Mouse (Mus musculus) lung, embryonic 16.5 days (tissue): ENCODE measurements around the gene Naxd. TPM values are rescaled to one million over a fixed set of nuclear protein-coding genes. Genes with fewer than 3 reads are reported as not detected.
"Not testable (repeated sequence)": the region's sequence is repeated elsewhere in the genome, so short reads cannot be mapped to it uniquely, and the experiment has no call there.

Source experiments
- ATAC-seq: fragments of 200-750 bp; cut with Nextera tagmentation; 2 replicates; pipeline ENCODE4 v1.8.0; 2017; ENCODE audit warnings: low read depth, mild to moderate bottlenecking, moderate library complexity
- H3K27ac ChIP-seq: fragments of 300-500 bp; sonication (generic); 2 replicates; pipeline ENCODE4 v1.5.1; 2014; ENCODE audit warnings: mild to moderate bottlenecking, control low read depth, low read length
- H3K27me3 ChIP-seq: fragments of 300-500 bp; sonication (generic); 2 replicates; pipeline ENCODE4 v1.6.1; 2014; ENCODE audit warnings: low read depth, low read length, mixed read lengths; ENCODE audit not compliant: control insufficient read depth, insufficient read depth
- H3K36me3 ChIP-seq: fragments of 300-500 bp; sonication (generic); 2 replicates; pipeline ENCODE4 v1.6.1; 2014; ENCODE audit warnings: low read length; ENCODE audit not compliant: control insufficient read depth, insufficient read depth
- H3K4me1 ChIP-seq: fragments of 300-500 bp; sonication (generic); replicated peaks from 2 replicates; pipeline ENCODE4 v1.6.1; 2014; ENCODE audit warnings: low read length, mixed read lengths; ENCODE audit not compliant: control insufficient read depth, insufficient read depth
- H3K4me2 ChIP-seq: fragments of 300-500 bp; sonication (generic); 2 replicates; pipeline ENCODE4 v1.6.1; 2014; ENCODE audit warnings: low read depth, low read length, control low read depth
- H3K4me3 ChIP-seq: fragments of 300-500 bp; sonication (generic); 2 replicates; pipeline ENCODE4 v1.5.1; 2014; ENCODE audit warnings: mild to moderate bottlenecking, low read length, control low read depth
- H3K9ac ChIP-seq: fragments of 300-500 bp; sonication (generic); 2 replicates; pipeline ENCODE4 v1.6.1; 2014; ENCODE audit warnings: low read length, control low read depth
- H3K9me3 ChIP-seq: fragments of 300-500 bp; sonication (generic); 2 replicates; pipeline ENCODE4 v1.6.1; 2016; ENCODE audit warnings: low read length; ENCODE audit not compliant: control insufficient read depth
- WGBS: fragments of 180-500 bp; shearing (Covaris S2); extraction: QIAGEN DNeasy Blood & Tissue Kit; methylation state at CpG from one replicate; pipeline ENCODE4 v1.1.7; 2014; 5-methylcytosine and 5-hydroxymethylcytosine counted together
- polyA plus RNA-seq: library from polyadenylated mRNA; unstranded; fragments of >200 nt; fragmentation: Nextera tagmentation; extraction: Ambion mirVana; gene quantifications from 2 replicates; pipeline ENCODE4 v1.2.1, GENCODE M21; 2015

Naxd gene
- polyA plus RNA-seq, 1 experiment from 2014 or later: 164 TPM

DNA sequence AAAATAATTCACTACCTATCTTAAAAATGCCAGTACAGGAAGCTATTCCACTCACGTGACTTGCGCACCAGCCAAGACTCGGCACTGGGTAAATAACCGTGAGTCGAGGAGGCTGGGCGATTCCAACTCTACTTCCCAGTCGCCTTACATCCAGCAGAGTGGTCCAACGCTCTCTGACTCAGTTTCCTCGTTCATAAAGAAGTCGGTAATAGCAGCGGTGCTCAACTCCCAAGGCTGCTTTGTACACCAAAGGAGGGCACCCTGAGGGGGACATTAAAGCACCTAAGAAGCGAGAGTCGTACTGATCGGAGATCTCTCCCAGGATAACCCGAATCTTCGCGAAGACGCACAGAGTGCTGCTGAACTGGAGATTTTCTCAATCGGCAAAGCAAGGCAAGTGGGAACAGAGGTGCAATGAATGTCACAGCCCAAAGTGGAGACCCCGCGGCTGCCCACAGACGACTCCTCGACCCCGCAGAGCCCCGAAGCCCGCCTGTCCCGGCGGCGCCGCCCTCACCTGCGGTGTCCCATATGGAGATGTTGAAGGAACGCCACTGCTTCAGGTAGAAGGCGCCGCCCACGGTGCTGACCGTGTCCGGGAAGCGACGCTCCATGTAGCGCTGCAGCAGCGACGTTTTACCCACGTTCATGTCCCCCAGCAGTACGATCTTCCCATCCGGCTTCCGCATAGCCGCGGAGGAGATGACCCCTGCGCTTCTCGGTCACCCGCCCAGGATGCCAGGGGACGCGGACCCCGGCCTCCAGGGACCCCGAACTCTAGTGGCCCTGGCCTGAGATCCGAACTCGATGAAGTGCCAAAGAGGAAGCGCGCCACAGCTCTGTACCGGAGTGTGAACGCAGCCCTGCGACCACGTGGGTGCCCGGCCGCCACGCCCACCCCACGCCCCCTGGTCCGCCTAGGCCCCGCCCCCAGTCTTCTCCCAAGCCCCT is 19.2 kb upstream of the Naxd start, which contains the start of gene Rab20:
TSS of gene Rab20 (minus strand) at position 900 of the 951 bp plus-strand sequence.
- Histone ChIP-seq H3K27me3 (peaks cover 11% of the 10 kb centered on the region), H3K4me3 (peak within 1 kb of the TSS; percentile 68), H3K4me2 (peak within 1 kb of the TSS; percentile 94), H3K9ac (peak within 1 kb of the TSS; percentile 68), H3K4me1 (peaks cover 28% of the 10 kb centered on the region), H3K27ac (peak within 1 kb of the TSS; percentile 89), H3K9me3 (no peaks in the 10 kb centered on the region), H3K36me3 (no peaks in the 10 kb centered on the region)
- ATAC-seq: peak; percentile 72
- WGBS: under 1% methylated on average over 69 of the region's 69 CpGs

DNA sequence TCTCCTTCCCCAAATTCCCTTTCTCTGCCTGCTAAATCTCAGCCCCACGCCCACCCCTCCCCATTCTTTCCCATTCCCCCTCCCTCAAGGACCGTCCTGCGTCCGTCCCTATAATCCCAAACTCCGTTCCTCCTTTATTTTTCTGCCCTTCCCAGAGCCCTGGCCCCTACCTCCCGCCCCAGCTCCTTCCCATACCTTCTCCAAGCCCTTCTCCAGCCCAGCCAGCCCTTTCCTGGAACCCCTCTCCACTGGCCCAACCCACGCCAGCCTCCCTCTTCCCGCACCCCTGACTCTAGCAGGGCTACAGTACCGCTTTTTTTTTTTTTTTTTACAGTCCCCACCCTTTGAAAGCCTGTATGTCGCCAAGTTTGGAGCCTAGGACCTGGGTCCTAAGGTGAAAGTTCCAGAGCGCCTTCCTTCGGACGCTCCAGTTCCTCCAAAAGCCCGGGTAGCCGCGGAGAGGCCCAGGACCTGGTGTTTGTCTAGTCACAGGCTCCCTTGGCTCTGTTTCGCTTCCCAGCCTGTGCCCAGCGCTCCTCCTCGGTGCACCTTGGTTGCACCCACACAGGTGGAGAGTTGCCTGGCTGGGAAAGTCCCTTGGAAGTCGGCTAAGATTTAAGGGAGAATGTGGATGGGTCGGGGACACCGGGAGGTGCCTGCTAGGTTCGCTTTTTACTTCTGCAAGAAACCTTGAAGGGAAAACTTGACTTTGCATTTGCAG is 18.3 kb upstream of the Naxd start:
- Histone ChIP-seq H3K9me3 (no peaks in the 10 kb centered on the region), H3K4me1 (peaks cover 21% of the 10 kb centered on the region), H3K4me3 (peak overlapping the region; percentile 68), H3K27me3 (peaks cover 11% of the 10 kb centered on the region), H3K27ac (peak overlapping the region; percentile 10; the same call in 1 of the 2 replicates), H3K9ac (peak overlapping the region; percentile 53), H3K36me3 (no peaks in the 10 kb centered on the region), H3K4me2 (peak overlapping the region; percentile 94)
- ATAC-seq: 0 out of 2 replicates have a peak, but pooled peaks have one; percentile 16
- 3% methylated on average over 23 of the region's 23 CpGs for WGBS

DNA sequence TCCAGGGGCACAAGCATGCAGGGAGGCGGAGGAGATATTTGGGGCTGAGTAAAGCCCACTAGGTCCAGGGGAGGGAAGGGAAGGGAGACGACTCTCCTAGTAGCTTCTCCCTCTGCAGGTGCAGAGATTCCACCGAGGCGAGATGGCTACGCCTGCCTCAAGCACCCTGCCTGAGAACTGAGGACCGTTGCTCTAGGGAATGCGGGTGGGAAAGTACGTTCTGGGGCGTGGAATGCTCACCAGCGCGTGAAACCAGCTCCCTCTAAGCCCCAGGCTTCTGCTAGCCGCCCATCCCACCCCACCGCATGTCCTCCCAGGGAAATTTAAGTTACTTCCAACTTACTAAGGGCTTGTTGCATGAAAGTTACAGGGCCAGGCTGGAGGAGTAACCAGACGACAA is 17.7 kb upstream of the Naxd start:
- 16% methylated on average over 14 of the region's 14 CpGs for WGBS
- H3K27ac ChIP-seq: no peak overlapping the region

DNA sequence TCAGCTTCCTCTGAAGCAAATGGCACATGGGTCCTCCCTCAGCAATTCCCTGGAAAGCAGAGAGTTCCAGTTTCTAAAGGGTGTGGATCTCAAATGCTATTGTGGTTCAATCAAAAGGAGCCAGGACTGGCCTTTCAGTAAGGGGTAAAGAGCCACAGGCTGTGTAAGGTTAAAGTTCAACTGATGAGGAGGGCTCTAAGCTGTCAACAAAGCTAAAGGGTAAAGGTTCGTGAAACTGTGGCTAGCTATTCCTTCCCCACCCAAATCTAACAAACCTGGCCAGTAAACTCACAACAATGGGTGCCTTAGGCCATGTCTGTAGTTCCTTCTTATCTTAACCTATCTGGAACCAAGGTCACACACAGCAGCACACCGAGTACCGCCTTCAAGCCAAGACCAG is 15.4 kb upstream of the Naxd start:
- H3K9me3 ChIP-seq: no peaks in the 10 kb centered on the region
- H3K4me3 ChIP-seq: no peak overlapping the region
- H3K27me3 ChIP-seq: peaks cover 11% of the 10 kb centered on the region; the same call in 1 of the 2 replicates
- 58% methylated on average over 3 of the region's 3 CpGs for WGBS
- H3K4me1 ChIP-seq: peaks cover 6% of the 10 kb centered on the region; the same call in 1 of the 2 replicates
- H3K9ac ChIP-seq: no peak overlapping the region
- ATAC-seq: no peak
- no peak overlapping the region for H3K27ac ChIP-seq
- no peaks in the 10 kb centered on the region for H3K36me3 ChIP-seq
- no peak overlapping the region for H3K4me2 ChIP-seq

More for the DNA sequence above, 17.7 kb upstream of the Naxd start:
- H3K27me3 ChIP-seq: peaks cover 11% of the 10 kb centered on the region
- H3K4me1 ChIP-seq: peaks cover 21% of the 10 kb centered on the region
- ATAC-seq: no peak
- H3K9me3 ChIP-seq: no peaks in the 10 kb centered on the region
- no peak overlapping the region for H3K9ac ChIP-seq
- H3K36me3 ChIP-seq: no peaks in the 10 kb centered on the region
- peak overlapping the region; percentile 94 for H3K4me2 ChIP-seq
- peak overlapping the region; percentile 68; the same call in 1 of the 2 replicates for H3K4me3 ChIP-seq

DNA sequence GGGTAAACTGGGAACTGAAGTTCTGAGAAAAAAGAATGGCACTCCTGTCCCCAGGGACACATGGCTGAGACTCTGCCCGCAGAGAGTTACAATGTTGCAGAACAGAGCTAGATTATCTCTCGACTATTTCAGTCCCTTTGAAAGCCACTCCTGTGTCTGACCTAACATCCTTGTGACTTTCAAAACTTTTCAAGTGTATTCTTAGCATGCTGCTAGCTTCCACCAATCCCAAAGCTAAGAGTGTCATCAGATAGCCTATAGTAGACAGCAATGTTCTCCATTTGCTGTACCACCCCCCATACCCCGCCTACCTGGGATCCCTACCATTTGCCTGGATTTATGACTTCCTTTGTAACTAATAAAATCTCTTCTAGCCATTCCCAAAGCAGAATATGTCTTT is 14.8 kb upstream of the Naxd start:
- WGBS: 61% methylated on average over 3 of the region's 3 CpGs

DNA sequence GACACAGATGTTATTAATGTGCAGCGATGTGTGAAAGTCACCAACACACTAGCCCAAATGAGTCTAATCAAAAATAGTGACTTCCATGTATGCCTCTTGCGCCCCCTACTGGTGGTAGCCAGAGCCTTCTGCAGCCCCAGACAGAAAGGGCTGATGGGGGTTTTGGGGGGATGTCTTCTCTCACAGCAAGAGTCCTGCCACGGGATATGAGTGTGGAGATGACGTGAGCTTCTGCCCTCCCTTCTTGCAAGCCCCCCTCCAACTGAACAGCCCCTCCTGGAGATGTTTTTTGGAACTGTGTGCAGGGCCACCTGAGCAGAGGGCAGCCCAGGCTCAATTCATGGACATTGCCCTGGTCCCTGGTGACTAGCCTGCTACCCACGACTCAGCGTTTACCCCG is 11.2 kb upstream of the Naxd start:
- Histone ChIP-seq H3K9me3 (no peaks in the 10 kb centered on the region), H3K27ac (no peak overlapping the region), H3K4me3 (no peak overlapping the region), H3K36me3 (no peaks in the 10 kb centered on the region), H3K4me1 (0 out of 2 replicates have a peak, but pooled peaks cover 3% of the 10 kb centered on the region), H3K9ac (no peak overlapping the region), H3K27me3 (no peaks in the 10 kb centered on the region; the same call in 1 of the 2 replicates), H3K4me2 (no peak overlapping the region)
- ATAC-seq: peak; percentile 53
- WGBS: 16% methylated on average over 7 of the region's 7 CpGs

More for the DNA sequence above, 14.8 kb upstream of the Naxd start:
- no peak overlapping the region for H3K9ac ChIP-seq
- no peak overlapping the region for H3K27ac ChIP-seq
- H3K4me1 ChIP-seq: peaks cover 2% of the 10 kb centered on the region; the same call in 1 of the 2 replicates
- H3K4me3 ChIP-seq: no peak overlapping the region
- H3K36me3 ChIP-seq: no peaks in the 10 kb centered on the region
- no peak overlapping the region for H3K4me2 ChIP-seq
- H3K27me3 ChIP-seq: peaks cover 11% of the 10 kb centered on the region; the same call in 1 of the 2 replicates
- no peak for ATAC-seq
- H3K9me3 ChIP-seq: no peaks in the 10 kb centered on the region

DNA sequence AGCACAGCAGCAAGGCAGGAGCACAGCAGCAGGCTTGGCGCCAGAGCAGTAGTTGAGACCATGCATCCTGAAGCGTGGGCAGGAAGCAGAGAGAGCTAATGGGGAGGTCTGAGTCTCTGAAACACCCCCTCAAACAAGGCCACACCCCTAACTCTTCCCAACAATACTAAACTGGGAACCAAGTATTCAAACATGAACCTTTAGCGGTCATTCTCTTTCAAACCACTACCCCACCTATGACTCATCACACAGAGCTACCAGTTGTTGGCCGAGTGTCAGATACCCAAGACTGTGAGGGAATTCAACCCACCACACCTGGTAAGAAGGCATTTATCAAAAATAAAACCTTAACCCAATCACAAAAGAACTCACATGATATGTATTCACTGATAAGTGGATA is 10.1 kb upstream of the Naxd start:
- Histone ChIP-seq H3K9me3 (no peaks in the 10 kb centered on the region), H3K4me1 (0 out of 2 replicates have a peak, but pooled peaks cover 3% of the 10 kb centered on the region), H3K4me3 (no peak overlapping the region), H3K27ac (no peak overlapping the region), H3K27me3 (no peaks in the 10 kb centered on the region; the same call in 1 of the 2 replicates), H3K4me2 (no peak overlapping the region), H3K36me3 (no peaks in the 10 kb centered on the region), H3K9ac (no peak overlapping the region)
- no peak; the same call in 1 of the 2 replicates for ATAC-seq
- 62% methylated on average over 4 of the region's 4 CpGs for WGBS

DNA sequence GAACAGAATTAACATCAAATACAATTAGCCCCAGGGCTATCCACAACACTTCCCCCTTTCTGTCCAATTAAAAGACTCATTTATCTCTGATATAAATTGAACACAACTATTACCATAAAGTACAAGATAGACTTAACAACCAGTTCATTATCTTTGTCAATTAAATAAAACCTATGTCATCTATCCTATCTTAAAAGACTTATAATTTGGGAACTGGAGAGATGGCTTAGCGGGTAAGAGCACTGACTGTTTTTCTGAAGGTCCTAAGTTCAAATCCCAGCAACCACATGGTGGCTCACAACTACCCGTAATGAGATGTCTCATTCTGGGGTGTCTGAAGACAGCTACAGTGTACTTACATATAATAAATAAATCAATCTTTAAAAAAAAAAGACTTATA is 5.0 kb upstream of the Naxd start:
- WGBS: 76% methylated on average over 2 of the region's 2 CpGs

DNA sequence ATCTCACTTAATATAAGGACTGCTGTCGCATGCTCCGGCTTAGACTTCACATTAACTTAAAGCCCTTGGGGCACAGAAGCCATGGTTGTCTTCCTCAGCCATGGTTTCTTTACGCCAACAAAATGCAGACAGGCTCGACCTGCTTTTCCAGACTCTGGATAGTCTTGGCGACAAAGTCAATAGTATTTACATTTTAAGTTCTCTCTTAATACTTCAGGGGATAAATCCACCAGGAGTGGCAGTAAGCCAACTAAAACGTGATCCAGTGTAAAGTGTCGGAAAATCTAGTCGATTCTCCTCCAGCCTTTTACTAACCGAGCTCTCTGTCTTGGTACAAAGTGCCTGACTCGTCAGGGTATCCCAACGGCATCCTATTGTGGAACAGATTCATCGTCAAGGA is 975 bp downstream of the Naxd start:
- WGBS: 56% methylated on average over 12 of the region's 12 CpGs
- Histone ChIP-seq H3K27me3 (no peaks in the 10 kb centered on the region), H3K36me3 (peaks cover 5% of the 10 kb centered on the region), H3K4me1 (peaks cover 15% of the 10 kb centered on the region), H3K4me3 (peak overlapping the region; percentile 97), H3K9ac (peak overlapping the region; percentile 93; the same call in 1 of the 2 replicates), H3K9me3 (no peaks in the 10 kb centered on the region), H3K4me2 (peak overlapping the region; percentile 79), H3K27ac (peak overlapping the region; percentile 86)
- ATAC-seq: no peak

More for the DNA sequence above, 5.0 kb upstream of the Naxd start:
- H3K9ac ChIP-seq, H3K4me1 ChIP-seq, H3K36me3 ChIP-seq, H3K4me3 ChIP-seq, H3K27me3 ChIP-seq, H3K9me3 ChIP-seq, H3K4me2 ChIP-seq, ATAC-seq, H3K27ac ChIP-seq: not testable (repeated sequence)
